Mouse (Mus musculus) frontal cortex, postnatal 36 days (tissue): ENCODE results near the gene Stk39.

Experiments used
- DNase-seq, 2 experiments: peaks; one replicate each; pipeline ENCODE4 v3.0.0; 2022; ENCODE audit warnings: low spot score in 2 of 2

Gene Stk39

DNA sequence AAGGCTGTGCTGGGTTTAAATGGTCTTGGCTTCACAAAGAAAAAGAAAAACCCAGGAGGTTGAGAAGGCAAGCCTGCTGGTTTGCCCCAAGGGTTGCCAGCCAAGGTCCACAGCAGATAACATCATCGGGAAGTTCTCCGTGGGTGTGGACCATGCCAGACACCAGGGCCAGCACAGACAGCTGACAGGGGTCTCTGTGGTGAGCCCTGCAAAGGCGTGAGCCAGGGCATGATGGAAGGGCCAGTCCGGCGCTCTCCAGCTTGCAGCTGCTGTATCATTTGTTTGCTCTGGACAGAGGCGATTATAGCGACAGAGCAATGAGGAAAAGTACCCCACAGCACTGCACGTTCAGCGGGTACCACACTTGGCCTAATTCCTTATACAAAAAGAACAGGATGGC, 126.8 kb downstream of the Stk39 start:
- no peak for DNase-seq

DNA sequence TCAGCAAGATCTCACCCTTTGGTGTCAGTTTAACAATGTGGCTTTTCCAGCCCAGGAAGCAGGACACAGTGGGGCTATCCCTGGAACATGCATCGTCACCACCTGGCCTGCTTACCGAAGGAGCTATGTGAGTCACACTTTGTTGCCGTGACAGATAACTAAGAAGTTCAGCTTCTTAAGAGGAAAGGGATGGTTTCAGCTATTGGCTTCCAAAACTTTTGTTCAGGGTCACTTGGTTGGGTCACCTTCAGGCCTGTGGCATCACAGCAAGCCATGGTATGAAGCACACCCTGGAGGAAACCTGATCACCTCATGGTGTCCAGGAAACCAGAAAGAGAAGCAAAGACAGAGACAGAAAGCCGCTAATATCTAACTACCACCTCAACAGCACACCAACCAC, 128.3 kb downstream of the Stk39 start:
- no peak for DNase-seq

DNA sequence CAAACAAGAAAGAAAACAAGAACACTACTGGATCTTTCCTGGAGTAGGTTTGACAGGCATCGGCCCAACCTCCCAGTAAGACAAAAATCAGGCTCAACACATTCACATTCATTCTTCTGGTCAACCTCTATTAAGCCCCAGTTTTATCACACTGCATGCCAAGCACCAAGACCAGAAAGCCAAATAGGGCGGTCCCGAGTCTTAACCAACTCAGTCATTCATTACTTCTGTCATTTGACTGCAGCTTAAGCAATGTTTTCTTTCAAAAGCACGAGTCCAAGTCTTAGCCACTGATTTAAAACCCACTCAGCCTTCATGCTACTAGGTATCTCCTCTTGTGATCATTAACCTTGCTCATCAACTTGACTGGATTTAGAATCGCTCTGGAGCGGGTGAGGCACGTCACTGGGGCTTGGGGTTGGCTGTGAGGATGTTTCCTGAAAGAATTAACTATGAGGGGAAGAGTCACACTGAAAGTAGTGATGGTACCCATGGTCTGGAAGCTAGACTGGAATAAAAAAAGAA, 129.9 kb downstream of the Stk39 start:
- no peak for DNase-seq

DNA sequence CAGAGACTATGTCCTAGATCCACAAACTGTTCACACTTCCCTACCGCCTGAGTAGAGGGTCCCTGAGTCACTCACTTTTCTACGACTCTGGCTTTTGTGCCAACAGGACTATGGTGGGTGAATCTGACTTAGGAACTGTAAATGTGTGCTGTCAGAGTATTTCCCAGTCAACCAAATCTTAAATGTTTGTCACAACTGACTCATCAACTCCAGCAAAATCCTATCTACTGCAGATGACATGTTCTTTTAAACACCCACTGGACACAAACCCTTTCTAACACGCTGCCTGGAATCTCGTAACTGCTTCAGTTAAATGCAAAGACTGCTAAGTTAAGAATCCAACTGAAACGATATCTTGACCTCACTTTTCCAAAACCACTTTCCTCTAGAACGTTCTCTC, 135.2 kb downstream of the Stk39 start:
- no peak for DNase-seq

DNA sequence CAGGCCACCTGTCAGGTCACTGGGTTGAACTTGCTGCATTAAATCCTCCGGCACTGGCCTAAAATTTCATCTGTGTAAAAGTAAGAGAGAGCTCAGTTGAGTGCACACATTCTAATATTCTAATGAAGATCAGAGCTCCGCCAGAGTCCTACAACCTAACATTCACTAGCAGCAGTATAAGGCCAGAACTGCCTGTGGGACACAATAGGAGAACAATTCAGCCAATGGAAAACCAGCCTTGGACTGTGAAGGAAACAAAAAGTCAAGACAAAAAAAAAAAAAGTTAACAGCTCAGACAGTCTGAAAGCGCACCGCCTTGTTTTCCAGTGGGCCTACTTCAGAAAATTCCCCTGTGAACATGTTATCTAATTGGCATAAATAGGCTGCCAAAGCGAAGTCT, 137.1 kb downstream of the Stk39 start:
- DNase-seq: no peak

DNA sequence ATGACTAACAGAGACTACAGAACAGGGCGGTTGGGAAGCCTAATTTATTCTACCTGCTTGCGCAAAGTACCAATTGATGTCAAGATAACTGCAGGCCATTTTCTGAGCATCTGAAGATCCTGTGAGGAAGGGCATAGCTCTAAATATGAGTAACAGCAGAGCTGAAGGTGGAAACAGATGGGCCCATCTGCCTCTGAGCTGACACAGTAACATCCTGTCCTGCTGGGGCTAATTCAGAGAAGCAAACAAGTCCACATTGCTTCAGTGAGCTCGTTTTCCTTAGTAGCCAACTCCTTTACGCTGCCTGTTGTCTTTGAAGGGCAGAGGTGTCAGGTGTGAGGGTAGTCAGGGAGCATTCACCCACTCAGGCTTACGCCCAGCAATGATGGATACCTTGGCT, 146.8 kb downstream of the Stk39 start:
- no peak for DNase-seq

DNA sequence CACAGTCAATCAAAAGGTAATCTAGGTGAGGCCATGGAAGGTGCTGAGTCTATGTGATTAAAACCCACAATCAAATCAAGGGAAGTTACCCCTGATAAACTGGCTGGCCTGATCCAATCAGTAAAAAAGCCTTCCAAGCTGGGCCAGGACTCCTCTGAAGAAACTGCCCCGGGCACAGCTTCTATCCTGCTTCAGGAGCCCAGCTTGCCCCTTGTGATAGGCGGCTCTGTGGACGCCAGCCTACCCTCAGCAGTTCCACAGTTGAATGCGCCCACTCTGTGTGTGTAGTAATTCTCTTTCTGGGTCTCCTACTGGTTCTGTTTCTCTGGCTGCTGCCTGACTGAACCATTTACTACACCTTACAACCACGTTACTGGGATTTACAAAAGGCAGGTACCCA, 150.8 kb downstream of the Stk39 start:
- DNase-seq: no peak

DNA sequence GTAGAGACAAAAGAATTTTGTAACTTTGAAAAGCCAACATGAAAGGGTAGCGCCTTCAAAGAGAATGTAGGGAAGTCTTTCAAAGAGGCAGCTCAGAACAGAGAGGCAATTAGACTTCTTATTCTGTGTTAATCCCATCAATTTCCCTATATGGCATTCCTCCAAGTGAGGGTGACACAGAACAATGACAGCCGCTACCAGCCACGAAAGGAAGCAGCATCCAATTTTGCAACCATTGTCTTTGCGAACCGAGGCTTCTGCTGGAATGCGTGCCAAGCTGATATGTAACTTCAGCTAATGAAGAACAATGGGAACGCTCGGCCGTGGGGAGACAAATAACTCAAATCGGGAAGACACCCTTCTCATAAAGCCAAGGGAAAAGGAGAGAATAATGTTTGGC, 151.4 kb downstream of the Stk39 start:
- DNase-seq: no peak

DNA sequence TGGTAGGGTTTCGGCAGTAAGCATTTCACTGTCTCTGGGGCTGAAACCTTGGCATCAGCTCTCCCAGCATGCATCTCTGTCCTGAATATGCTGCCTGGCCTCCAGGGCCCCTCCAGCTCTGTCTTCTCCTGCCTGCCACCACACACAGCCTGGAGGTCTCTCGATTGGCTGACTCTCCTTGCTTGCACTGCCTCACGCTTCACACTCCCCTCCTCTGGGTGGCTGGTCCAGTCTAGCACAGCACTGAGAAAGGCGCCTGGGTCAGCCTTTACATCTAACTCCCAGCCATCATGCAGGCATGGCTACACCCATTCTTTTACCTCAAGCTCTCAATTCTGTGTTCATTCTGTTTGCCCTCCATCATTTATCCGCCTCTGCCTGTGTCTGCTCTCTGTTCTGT, 153.6 kb downstream of the Stk39 start:
- no peak for DNase-seq

DNA sequence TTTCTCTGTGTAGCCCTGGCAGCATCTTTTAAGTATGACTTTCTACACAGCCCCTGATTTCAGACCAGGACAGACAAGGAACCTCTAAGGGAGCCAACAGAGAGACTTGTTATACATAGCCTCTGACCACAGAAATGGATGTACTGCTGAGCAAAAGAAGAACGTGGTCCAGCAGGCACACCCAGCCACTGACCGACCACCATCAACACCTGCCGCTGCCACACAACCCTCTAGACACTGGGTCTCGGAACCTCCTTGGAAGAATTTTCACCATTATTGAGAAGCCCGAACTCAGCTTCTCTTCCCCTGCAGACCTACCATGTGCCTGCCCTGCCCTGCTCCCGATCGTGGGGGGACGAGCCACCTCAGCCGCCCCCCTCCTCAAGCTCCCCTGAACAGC, 154.2 kb downstream of the Stk39 start:
- DNase-seq: no peak

DNA sequence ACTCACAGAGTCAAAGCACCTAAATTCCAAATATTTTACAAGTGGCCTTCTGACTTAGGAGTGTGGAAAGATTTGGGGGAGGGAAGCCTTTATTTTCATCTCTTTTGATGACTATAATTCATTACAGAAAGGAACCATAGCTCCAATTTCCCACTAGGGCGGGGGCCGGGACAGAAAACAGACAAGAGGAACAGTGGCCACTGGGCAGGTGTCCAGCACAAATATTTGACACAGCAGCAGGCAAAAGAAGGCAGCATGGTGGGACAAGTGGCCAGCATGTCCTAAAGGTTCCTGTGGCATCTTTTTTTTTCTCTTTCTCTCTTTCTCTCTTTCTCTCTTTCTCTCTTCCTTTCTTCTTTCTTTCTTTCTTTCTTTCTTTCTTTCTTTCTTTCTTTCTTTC, 154.6 kb downstream of the Stk39 start:
- no peak for DNase-seq

DNA sequence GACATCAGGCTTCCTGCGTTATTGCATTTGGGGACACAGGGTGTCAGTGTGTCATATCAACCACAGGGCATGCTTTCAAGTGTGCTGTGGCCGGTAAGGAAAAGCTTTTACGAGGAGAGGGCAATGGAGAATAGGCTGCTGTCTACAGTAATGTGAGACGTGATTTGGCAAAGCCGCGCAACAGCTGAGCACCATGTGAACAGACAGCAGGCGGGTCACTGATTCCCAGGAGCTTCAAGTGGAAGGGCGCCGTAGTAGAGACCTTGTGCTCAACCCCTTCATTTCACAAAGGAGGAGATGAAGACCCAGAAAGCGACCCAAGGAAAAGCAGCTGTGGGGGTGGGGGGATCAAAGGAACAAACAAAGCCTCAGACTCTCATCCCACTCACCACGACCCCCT, 156.8 kb downstream of the Stk39 start:
- no peak for DNase-seq

DNA sequence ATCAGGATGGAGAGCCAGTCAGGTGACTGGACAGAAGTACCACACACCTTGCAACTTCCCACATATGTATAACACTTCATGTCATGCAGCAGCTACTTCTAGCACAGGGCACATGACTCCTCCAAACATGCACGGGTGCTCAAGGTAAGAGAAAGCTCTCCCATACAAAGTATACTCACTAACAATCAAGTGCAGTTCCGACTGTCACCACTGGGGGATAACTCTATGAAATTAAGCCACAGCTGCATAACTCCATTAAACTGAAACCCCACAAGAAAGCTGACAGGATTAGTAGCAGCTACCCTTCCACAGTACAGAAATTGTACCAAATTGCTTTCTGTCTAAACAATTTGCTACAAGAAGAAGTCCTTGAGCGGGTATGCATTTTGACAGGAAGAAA, 161.9 kb downstream of the Stk39 start:
- no peak for DNase-seq

DNA sequence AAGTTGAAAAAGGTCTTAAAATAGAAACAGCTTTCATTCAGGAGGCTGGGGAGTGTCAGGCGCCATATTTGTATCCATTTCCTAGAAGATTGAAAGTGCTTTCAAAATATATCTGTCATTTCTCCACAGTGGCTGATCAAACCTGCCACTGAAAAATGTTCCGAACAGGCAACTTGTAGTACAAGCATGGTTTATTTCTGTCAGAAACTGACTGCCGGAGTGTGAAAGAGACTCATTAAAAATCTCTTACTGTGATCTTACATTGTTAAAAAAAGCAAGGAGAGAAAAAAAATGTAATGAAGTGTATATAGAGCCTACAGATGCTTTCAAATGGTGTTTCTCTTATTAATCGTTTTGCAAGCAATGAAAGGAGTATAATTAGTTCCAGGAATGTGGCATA, 165.5 kb downstream of the Stk39 start:
- DNase-seq: no peak

DNA sequence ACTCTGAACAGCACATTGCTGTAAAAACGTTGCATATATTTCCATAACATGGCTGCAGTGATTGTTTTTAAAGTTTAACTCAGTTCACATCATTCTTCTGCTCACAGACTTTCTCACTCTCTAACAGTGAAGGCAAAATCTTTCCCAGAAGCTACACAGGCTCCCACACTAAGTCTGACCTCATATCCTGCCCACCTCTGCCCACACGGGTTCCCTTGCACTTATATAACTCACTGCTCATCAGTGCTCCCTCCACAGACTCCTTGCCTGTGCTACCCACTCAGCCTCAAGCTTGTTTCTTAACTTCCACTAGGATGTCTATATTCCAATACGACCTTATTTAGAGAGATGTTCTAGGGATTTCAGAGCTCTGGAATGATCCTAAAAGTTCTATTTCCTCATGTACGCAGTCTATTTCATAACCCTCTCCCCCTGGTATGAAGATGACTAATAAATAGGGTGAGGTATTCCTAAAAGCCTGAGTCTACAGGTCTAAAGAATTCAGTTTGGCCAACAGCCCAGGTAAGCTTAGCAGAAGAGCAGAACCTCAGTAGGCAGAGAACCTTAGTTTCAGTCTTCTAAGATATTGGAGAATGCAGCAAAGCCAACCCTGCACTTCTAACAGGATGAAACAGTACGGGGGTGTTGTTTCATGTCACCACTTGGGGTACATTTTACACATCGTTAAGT, 167.2 kb downstream of the Stk39 start:
- DNase-seq: peak; percentile 54 to 72

DNA sequence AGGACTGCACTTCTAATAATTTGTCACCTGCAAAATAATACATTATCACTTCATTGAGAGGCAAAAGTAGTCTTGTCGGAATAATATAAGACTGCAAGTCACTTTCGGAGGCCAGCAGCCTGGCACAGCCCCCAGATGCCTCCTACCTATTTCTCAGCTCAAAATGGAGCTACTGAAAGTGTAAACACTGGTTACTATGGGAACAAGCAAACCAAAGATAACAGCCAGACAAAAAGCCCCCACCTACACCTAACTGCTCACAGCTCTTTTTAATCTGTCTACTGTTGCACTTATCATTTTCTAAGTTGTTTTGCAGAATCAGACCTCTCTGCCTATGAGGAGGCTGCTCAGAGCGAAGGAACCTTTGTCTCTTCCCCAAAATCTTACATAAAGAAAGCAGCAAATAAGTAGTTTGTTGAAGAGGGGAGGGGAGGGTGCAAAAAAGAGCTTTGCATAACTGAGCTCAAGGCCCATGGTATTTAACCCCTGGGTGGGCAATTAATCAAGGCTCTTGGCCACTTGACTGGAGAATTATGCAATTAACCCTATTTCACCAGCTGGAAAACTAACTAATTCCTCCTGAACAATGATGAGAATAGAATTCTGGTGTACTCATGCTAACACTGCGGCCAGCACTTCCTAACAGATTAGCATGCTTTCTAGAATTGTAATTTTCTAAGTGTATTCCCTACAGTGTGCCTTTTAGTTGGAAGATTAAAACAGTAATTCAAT, 170.1 kb downstream of the Stk39 start:
- DNase-seq: peak; percentile 52 to 85

DNA sequence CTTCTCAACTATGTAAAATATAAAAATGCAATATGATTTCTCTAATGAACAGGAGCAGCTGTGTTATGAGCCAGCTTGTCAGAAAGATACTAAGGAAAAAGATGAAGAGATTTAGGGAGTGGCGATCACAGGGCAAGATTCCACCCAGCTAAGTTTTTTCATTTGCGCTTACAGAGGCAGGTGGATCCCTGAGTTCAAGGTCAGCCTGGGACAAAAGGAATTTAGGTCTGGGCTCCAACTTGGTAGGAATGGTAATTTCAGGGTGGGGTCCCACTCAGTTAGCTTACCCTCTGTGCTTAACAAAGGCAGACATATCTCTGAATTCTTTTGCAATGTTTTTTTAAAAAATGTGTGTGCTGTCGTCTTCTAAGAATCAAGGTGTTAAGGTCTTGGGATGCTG, 173.7 kb downstream of the Stk39 start:
- DNase-seq: no peak

DNA sequence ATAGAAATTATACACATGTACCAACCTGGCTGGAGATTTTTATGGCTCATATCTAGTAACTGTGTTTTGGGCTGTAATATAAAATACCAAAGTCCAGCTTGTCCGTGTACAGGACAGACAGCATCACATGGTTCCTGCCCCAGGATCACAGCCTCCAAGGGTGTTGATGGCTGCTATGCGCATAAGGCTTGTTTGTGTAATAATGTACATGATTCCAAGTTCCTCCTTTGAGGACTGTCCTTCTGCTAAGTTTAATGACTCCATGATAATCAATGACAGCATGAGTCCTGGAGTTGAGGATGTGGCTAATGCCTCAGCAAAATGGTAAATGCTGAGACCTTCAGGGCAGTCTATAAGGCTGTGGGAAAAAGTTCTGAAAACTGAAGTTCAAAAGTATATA, 174.1 kb downstream of the Stk39 start:
- DNase-seq: no peak

DNA sequence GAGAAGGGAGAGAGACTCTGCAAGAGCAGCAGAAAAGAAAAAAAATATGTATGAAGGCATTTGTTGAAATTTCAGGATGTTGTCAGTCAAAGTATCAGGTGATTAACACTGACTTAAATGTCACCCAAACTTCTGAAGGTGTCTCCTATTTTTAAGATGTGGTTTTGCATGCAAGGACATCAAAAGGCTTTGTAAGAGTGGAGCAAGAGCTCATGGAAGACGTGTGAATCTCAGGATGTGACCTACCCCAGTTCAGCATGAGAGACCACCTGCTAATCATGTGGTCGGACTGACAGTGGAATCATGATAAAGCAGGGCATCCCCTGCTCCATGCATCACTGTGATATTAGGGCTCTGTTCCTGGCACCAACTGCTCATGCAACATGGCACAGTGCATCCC, 175.3 kb downstream of the Stk39 start:
- DNase-seq: no peak

DNA sequence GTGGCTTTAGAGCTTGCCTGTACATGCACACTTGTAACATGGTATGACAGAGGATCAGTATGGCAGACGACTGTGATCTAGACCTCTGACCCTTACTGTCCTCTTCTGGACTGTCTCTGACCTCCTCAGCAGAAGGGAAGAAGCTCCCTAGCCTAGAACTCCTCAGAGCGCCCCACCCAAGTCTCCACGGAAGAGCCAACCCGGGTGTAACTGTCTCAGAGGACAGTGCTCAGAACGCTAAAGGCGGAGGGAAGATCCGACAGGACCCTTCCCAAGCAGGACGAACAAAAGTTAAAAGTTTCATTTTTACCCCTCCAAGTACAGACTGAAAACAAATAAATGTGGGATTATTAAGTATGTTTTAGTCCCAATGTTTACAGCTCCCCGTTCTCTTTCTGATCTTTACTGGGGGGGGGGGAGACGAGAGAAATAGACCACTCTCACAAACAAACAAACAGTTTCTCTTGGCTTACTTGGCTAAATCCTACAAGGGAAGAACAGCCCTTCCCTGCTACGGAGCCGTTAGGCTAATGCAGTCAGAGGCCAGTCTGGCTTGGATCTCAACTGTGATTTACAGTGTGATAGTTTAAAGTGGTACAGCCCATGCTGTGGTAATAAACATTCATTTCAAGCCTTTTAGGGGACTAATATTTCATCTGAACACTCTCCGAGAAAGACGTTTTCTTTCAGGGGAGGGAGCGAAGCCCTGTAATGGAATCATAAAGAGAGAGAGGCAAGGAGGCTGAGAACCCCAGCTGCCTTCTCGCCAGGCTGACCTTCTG, 179.3 kb downstream of the Stk39 start:
- no peak for DNase-seq

DNA sequence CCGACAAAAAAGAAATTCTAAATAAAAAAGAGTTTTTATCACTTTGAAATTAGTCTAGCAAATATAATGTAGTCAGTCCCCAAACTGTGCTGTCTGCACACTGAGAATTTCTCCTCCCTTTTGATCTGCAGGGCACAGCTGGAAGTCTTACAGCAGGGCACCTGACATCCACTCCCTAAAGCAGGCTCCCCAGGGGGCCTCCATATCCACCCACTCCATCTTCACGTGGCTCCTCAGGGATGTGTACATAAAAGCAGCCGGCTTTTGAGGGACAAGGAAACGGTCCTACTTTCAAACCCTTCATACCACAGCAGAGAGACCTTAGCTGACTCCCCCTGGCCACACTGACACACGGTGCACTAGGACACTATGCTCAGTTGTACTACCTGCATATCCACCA, 180.2 kb downstream of the Stk39 start:
- no peak for DNase-seq

DNA sequence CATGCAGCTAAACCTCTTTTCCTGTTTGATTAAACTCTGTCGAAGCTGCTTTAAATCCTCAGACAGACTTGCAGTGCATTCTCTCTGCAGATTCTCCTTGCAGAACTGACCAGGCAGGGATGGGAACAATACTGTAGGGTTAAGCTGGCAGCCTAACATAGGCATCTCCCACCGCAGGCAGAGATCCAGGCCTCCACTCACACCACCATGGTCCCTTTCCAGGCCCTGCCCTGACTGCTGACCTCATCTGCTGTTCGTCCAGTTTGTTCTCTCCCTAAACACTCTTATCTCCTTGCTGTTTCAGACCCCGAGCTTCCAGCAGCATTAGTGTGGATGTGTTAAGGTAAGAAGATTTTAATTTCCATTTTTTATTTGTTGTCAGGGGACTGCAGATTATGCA, 182.1 kb downstream of the Stk39 start:
- no peak for DNase-seq

DNA sequence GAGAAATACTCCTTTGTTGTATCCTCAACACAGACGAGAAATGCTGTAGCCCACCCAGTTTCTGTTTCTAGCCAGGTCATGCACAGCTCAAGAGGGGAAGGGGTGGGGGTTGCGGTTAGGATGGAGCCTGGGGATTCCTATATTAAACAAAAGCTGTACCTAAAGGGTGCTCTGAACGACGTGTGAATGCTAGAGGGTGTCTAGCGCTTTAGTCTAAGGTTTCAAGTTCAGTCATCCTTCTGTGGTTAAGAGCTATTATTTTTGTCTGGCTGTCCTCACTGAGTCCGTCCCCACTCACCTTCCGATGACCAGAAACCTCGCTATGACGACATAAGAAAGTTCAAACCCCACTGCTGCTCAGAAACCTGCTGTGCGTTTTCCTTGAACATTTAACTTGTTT, 182.9 kb downstream of the Stk39 start:
- DNase-seq: no peak
